Mouse (Mus musculus): ENCODE measurements around the gene Mybph.

Mybph gene

GRCm38 (mm10) chr1:134193126-134193525 is at the start of gene Mybph:
Mybph (plus strand) TSS chr1:134193448.
- no peak for DNase-seq (ENCODE audit: low read depth)

DNA sequence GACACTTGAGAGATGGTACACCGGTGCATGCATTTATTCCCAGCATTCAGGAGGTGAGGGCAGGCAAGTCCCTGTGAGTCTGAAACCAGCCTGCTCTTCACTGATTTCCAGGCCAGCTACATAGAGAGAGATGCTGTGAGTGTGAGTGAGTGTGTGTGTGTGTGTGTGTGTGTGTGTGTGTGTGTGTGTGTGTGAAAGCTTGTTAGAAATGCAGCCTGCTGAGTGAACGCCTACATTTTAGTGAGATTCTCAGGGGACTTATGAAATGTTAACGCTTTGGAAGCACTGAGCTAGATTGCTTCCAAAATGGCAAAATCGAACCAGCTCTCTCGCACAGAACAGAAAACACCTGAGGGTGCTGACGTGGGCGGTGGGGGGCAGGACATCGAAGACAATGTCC is 47.2 kb upstream of the Mybph start:
- no peak for DNase-seq (ENCODE audit: low read depth)

DNA sequence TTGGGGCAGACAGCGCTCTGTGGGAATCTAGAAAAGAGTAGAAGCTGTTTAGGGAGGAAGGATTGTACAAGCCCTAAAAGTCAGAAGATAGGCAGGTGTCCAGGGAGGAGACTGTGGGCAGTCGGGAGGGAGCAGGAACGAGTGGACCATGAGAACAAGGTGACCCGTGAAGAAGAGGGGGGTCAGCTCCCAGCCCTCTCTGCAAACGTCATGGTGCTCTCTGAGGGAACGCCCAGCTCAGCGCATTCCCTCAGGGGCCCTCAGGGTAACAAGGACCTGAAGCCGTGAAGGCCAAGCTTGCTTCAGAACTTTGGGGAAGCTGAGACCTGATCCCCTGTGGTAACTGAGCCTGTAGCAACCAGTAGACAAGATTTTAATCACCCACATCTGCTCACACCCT is 43.2 kb upstream of the Mybph start:
- no peak for DNase-seq (ENCODE audit: low read depth)

DNA sequence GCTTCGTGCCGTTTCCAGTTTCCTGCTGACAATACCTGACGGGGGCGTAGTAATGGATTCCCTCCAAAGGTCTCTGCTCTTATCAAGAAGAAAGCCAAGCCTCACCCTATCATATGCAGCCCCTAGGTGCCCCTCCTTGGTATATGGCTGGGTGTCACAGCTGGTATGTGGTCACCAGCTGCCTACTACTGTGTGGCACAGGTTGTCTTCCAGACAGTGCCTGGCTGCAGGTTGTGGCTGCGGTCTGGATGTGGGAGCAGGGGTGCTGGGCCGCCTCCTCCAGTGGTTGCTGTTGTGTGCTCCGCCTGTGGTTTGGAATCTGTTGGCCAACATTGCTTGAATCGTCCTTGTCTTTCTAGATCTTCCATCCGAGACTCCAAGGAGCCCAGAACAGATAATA is 42.5 kb upstream of the Mybph start:
- DNase-seq (ENCODE audit: low read depth): no peak

- peak; percentile 93 for DNase-seq (ENCODE audit: low read depth)
Observed at GRCm38 (mm10) chr1:134151655-134152412, 41.4 kb upstream of the Mybph start.

GRCm38 (mm10) chr1:134152626-134153590 is 40.3 kb upstream of the Mybph start:
- no peak for DNase-seq (ENCODE audit: low read depth)

GRCm38 (mm10) chr1:134154121-134154520 is 39.1 kb upstream of the Mybph start:
- DNase-seq (ENCODE audit: low read depth): no peak

- peak; percentile 22 for DNase-seq (ENCODE audit: low read depth)
Observed at GRCm38 (mm10) chr1:134154655-134155054, 38.6 kb upstream of the Mybph start.

- DNase-seq (ENCODE audit: low read depth): no peak
Observed at GRCm38 (mm10) chr1:134160404-134160803, 32.8 kb upstream of the Mybph start.

DNA sequence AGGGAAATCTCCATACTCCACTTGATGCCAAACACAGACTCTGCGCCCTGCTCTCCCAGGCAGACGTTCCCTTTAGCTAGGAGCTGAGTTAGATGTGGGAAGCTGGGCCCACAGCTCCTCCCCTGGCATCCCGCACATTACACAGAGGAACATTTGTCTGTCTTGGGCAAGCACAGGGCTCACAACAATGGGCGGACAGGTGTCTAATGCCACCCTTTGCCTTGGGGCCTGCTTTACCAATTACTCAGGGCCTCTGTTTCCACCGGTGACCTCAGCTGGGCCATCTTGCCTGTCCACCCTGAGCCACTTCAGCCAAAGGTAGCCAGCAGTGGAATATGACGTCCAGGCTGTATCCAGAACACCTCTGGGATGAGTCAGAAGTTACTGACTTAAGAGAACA is 31.8 kb upstream of the Mybph start:
- DNase-seq (ENCODE audit: low read depth): no peak

DNA sequence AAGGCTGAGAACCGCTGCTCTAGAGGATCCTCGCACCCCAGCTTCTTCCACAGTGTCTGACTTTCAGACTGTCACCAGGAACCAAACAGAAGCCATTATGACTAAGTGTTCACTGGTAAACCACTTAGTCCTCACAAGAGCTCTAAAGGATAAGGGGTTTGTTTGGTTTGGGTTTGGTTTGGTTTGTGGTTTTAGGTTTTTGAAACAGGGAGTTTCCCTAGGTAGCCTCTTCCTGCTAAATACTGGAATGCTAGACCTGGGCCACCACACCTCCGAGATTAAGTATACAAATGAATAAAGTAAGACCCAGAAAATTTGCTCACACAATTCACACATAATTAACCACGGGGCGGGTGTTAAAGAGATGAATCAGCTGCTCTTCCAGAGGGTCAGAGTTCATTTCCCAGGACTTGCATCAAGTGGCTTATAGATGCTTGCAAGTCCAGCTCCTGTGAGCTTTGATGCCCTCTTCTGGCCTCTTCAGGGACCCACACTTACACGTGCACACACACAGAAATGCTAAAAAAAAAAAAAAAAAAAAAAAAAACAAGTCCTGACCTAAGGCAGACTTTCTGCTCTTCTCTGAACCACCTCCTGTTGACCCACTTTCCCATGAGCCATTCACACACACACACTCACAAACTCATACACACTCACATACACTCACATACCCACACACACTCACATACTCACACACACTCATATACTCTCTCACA is 30.6 kb upstream of the Mybph start:
- no peak for DNase-seq (ENCODE audit: low read depth)

DNA sequence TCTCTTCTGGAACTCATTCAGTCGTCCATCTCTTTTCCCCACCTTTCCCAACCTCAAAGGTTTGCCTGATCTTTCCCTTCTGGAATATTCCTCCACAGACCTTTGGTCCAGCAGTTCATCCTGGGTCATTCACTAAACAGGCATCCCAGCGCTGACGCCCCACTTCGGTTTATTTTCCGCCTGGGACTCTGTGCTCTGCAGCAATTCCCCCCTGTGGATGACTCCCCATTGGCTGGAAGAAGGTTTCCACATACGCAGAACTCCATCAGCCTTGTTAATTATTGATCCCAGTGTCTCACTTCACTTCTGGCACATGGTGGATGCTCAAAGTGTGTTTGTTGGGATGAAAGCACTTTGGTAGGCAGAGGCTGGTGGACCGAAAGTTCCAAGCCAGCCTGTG is 29.8 kb upstream of the Mybph start:
- no peak for DNase-seq (ENCODE audit: low read depth)

GRCm38 (mm10) chr1:134164454-134164853 is 28.8 kb upstream of the Mybph start:
- no peak for DNase-seq (ENCODE audit: low read depth)

DNA sequence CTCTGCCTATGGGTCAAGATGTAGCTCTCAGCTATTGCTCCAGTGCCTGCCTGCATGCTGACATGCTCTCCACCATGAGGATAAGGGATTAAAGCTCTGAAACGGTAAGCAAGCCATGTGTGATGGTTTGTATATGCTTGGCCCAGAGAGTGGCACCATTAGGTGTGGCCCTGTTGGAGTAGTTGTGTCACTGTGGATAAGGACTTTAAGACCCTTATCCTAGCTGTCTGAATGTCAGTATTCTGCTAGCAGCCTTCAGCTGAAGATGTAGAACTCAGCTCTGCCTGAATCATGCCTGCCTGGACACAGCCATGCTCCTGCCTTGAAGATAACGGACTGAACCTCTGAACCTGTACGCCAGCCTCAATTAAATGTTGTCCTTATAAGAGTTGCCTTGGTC is 26.7 kb upstream of the Mybph start:
- DNase-seq (ENCODE audit: low read depth): no peak

DNA sequence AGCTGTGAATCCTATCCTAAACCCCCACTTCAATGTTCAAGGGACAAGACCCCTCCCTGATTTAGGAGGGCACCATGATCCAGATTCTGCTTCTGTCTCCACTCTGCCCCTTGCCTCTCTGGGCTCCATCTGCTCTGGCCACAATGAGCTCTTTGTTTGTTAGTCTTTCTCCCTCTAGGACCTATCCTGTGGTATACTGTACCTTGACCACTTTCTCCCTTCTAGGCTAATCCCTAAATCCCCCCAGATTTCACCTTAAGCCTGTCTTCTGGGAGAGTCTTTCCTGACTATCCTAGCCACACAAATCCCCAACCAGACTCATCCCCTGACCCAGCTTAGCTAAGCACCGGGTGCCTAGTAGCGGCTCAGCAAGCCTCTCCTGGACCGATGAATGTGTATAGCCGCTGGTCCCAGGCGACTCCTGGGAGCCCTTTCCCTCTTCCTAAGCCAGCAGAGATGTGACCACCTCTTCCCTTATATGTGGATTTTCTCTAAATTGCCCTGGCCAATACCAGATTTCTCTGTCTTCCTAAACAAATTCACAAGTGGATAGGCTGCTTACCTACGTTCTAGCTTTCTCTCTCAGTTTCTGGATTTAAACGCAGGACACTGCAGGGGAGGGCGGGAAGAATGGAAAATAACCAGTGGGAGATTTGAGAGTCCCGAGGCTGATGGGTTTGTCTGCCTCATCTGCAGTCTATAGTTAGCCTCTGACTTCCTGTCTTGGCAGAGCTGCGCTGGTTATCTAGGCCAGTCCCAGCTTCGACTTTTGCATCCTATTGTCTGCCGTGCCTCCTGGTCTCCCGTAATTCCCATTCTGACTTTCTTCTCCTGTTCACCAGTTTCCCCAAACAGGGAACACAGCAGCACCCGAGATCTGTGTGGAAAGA is 25.6 kb upstream of the Mybph start:
- DNase-seq (ENCODE audit: low read depth): no peak

DNA sequence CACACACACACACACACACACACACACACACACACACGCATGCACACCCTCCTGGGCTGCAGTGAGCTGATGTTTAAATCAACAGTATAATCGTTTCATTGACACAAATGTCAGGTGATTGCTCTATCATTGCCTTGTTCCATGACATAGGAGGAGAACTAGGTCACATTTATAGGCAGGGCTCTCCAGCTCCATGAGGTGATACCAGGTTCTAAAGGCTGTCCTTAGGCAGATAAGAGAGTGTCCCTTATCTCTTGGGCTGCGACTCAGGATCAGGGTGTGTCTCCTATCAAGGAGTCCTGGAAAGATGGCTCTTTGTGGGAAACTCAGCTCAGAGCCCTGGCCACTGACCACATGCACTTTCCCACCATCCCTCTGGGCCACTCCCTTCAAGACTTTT is 24.7 kb upstream of the Mybph start:
- no peak for DNase-seq (ENCODE audit: low read depth)

GRCm38 (mm10) chr1:134168985-134169697 is 24.1 kb upstream of the Mybph start:
- no peak for DNase-seq (ENCODE audit: low read depth)

DNA sequence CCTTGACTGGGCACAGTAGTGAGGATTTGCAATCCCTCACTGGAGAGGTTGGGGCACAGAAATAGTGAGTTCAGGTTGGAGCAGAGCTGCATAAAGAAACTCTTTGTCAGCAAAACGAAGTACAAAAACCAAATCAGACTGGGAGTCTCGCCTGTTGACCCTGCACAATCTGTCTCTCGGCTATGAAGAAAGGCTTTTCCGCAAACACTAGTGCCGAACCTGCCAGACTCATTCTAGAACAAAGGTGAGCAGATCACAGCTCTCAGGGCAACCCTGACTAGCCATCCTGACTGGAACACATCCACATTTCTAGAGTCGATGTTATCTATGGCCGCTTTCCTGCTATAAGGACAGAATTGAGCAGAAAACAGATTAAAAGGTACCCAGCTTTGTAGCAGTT is 20.2 kb upstream of the Mybph start:
- DNase-seq (ENCODE audit: low read depth): no peak

- no peak for DNase-seq (ENCODE audit: low read depth)
Observed at GRCm38 (mm10) chr1:134177976-134178375, 15.3 kb upstream of the Mybph start.

GRCm38 (mm10) chr1:134182025-134182424 is 11.2 kb upstream of the Mybph start, which contains the start of gene Chil1:
Chil1 (plus strand) TSS chr1:134182176.
- peak; percentile 12 for DNase-seq (ENCODE audit: low read depth)

- no peak for DNase-seq (ENCODE audit: low read depth)
Observed at GRCm38 (mm10) chr1:134184089-134184488, 9.2 kb upstream of the Mybph start.

Data from NIH3T3 (cell line).